Mouse (Mus musculus): Measurements from ENCODE around the gene Prom1. TPM values are rescaled to one million over a fixed set of nuclear protein-coding genes. Genes with fewer than 3 reads are reported as not detected.

Prom1 gene
- polyA plus RNA-seq, 1 experiment from 2014 or later, result 39.9 TPM

- no peaks in the 10 kb centered on the region for H3K9me3 ChIP-seq (ENCODE audit: control insufficient read depth, low read length)
- H3K9ac ChIP-seq (ENCODE audit: low read depth, low read length), result no peak overlapping the region
- H3K4me3 ChIP-seq (ENCODE audit: low read length), result no peak overlapping the region
- peak; percentile 83 for ATAC-seq
- 40% methylated on average over 2 of the region's 2 CpGs for WGBS
- H3K4me2 ChIP-seq (ENCODE audit: low read depth, low read length), result peak overlapping the region; percentile 3; the same call in 1 of the 2 replicates
- H3K36me3 ChIP-seq (ENCODE audit: control insufficient read depth, insufficient read depth, low read length), result no peaks in the 10 kb centered on the region
- 0 out of 2 replicates have a peak overlapping the region, but pooled peaks have one; percentile 18 for H3K27ac ChIP-seq (ENCODE audit: low read length)
- peaks cover 4% of the 10 kb centered on the region for H3K4me1 ChIP-seq (ENCODE audit: control insufficient read depth, insufficient read depth, low read length)
- no peaks in the 10 kb centered on the region for H3K27me3 ChIP-seq (replicated peaks; ENCODE audit: control insufficient read depth, insufficient read depth, low read length)
Measured at GRCm38 (mm10) chr5:43971156-43971555, 130.7 kb downstream of the Prom1 start.

- ATAC-seq, result peak; percentile 66
- no peaks in the 10 kb centered on the region for H3K27me3 ChIP-seq (replicated peaks; ENCODE audit: control insufficient read depth, insufficient read depth, low read length)
- no peaks in the 10 kb centered on the region for H3K9me3 ChIP-seq (ENCODE audit: control insufficient read depth, low read length)
- H3K27ac ChIP-seq (ENCODE audit: low read length), result peak overlapping the region; percentile 18; the same call in 1 of the 2 replicates
- H3K36me3 ChIP-seq (ENCODE audit: control insufficient read depth, insufficient read depth, low read length), result no peaks in the 10 kb centered on the region
- peaks cover 4% of the 10 kb centered on the region for H3K4me1 ChIP-seq (ENCODE audit: control insufficient read depth, insufficient read depth, low read length)
- no peak overlapping the region for H3K4me3 ChIP-seq (ENCODE audit: low read length)
- H3K9ac ChIP-seq (ENCODE audit: low read depth, low read length), result no peak overlapping the region
- peak overlapping the region; percentile 3; the same call in 1 of the 2 replicates for H3K4me2 ChIP-seq (ENCODE audit: low read depth, low read length)
- 52% methylated on average over 2 of the region's 2 CpGs for WGBS
Measured at GRCm38 (mm10) chr5:43970532-43970931, 131.3 kb downstream of the Prom1 start.

- H3K27ac ChIP-seq (ENCODE audit: low read length), result no peak overlapping the region
- H3K9ac ChIP-seq (ENCODE audit: low read depth, low read length), result no peak overlapping the region
- peak; percentile 19; the same call in 1 of the 2 replicates for ATAC-seq
- peaks cover 4% of the 10 kb centered on the region for H3K4me1 ChIP-seq (ENCODE audit: control insufficient read depth, insufficient read depth, low read length)
- 55% methylated on average over 2 of the region's 2 CpGs for WGBS
- no peaks in the 10 kb centered on the region for H3K27me3 ChIP-seq (replicated peaks; ENCODE audit: control insufficient read depth, insufficient read depth, low read length)
- H3K4me2 ChIP-seq (ENCODE audit: low read depth, low read length), result no peak overlapping the region
- no peaks in the 10 kb centered on the region for H3K36me3 ChIP-seq (ENCODE audit: control insufficient read depth, insufficient read depth, low read length)
- no peak overlapping the region for H3K4me3 ChIP-seq (ENCODE audit: low read length)
- no peaks in the 10 kb centered on the region for H3K9me3 ChIP-seq (ENCODE audit: control insufficient read depth, low read length)
Measured at GRCm38 (mm10) chr5:43968634-43969033, 133.2 kb downstream of the Prom1 start.

GRCm38 (mm10) chr5:43961056-43961455 is 140.8 kb downstream of the Prom1 start:
- 88% methylated on average over 3 of the region's 3 CpGs for WGBS
- Histone ChIP-seq H3K4me2 (ENCODE audit: low read depth, low read length) (no peak overlapping the region), H3K4me3 (ENCODE audit: low read length) (no peak overlapping the region), H3K27me3 (replicated peaks; ENCODE audit: control insufficient read depth, insufficient read depth, low read length) (no peaks in the 10 kb centered on the region), H3K9ac (ENCODE audit: low read depth, low read length) (no peak overlapping the region), H3K9me3 (ENCODE audit: control insufficient read depth, low read length) (no peaks in the 10 kb centered on the region), H3K36me3 (ENCODE audit: control insufficient read depth, insufficient read depth, low read length) (no peaks in the 10 kb centered on the region), H3K4me1 (ENCODE audit: control insufficient read depth, insufficient read depth, low read length) (no peaks in the 10 kb centered on the region), H3K27ac (ENCODE audit: low read length) (no peak overlapping the region)
- ATAC-seq, result no peak

- H3K27me3 ChIP-seq (replicated peaks; ENCODE audit: control insufficient read depth, insufficient read depth, low read length), result no peaks in the 10 kb centered on the region
- H3K27ac ChIP-seq (ENCODE audit: low read length), result no peak overlapping the region
- H3K4me2 ChIP-seq (ENCODE audit: low read depth, low read length), result no peak overlapping the region
- no peaks in the 10 kb centered on the region for H3K9me3 ChIP-seq (ENCODE audit: control insufficient read depth, low read length)
- ATAC-seq, result no peak
- H3K4me1 ChIP-seq (ENCODE audit: control insufficient read depth, insufficient read depth, low read length), result no peaks in the 10 kb centered on the region
- no peak overlapping the region for H3K4me3 ChIP-seq (ENCODE audit: low read length)
- no peak overlapping the region for H3K9ac ChIP-seq (ENCODE audit: low read depth, low read length)
- H3K36me3 ChIP-seq (ENCODE audit: control insufficient read depth, insufficient read depth, low read length), result no peaks in the 10 kb centered on the region
- 81% methylated on average over 3 of the region's 3 CpGs for WGBS
Measured at GRCm38 (mm10) chr5:43959884-43960440, 141.9 kb downstream of the Prom1 start.

GRCm38 (mm10) chr5:43953241-43953640 is 148.6 kb downstream of the Prom1 start:
- no peak overlapping the region for H3K4me2 ChIP-seq (ENCODE audit: low read depth, low read length)
- no peak overlapping the region for H3K9ac ChIP-seq (ENCODE audit: low read depth, low read length)
- ATAC-seq, result no peak
- no peak overlapping the region for H3K27ac ChIP-seq (ENCODE audit: low read length)
- 58% methylated on average over 1 of the region's 1 CpGs for WGBS
- peaks cover 3% of the 10 kb centered on the region; the same call in 1 of the 2 replicates for H3K4me1 ChIP-seq (ENCODE audit: control insufficient read depth, insufficient read depth, low read length)
- H3K9me3 ChIP-seq (ENCODE audit: control insufficient read depth, low read length), result no peaks in the 10 kb centered on the region
- no peaks in the 10 kb centered on the region for H3K36me3 ChIP-seq (ENCODE audit: control insufficient read depth, insufficient read depth, low read length)
- H3K27me3 ChIP-seq (replicated peaks; ENCODE audit: control insufficient read depth, insufficient read depth, low read length), result no peaks in the 10 kb centered on the region
- H3K4me3 ChIP-seq (ENCODE audit: low read length), result no peak overlapping the region

- H3K9me3 ChIP-seq (ENCODE audit: control insufficient read depth, low read length), result no peaks in the 10 kb centered on the region
- no peaks in the 10 kb centered on the region for H3K36me3 ChIP-seq (ENCODE audit: control insufficient read depth, insufficient read depth, low read length)
- ATAC-seq, result peak; percentile 32
- H3K4me1 ChIP-seq (ENCODE audit: control insufficient read depth, insufficient read depth, low read length), result peaks cover 11% of the 10 kb centered on the region; the same call in 1 of the 2 replicates
- no peaks in the 10 kb centered on the region for H3K27me3 ChIP-seq (replicated peaks; ENCODE audit: control insufficient read depth, insufficient read depth, low read length)
- H3K27ac ChIP-seq (ENCODE audit: low read length), result peak overlapping the region; percentile 87
- peak overlapping the region; percentile 48 for H3K4me2 ChIP-seq (ENCODE audit: low read depth, low read length)
- peak overlapping the region; percentile 50 for H3K9ac ChIP-seq (ENCODE audit: low read depth, low read length)
- peak overlapping the region; percentile 29 for H3K4me3 ChIP-seq (ENCODE audit: low read length)
- WGBS, result 2% methylated on average over 8 of the region's 8 CpGs
Measured at GRCm38 (mm10) chr5:43948748-43949275, 153.0 kb downstream of the Prom1 start.

GRCm38 (mm10) chr5:43948111-43948743 is 153.6 kb downstream of the Prom1 start:
- Histone ChIP-seq H3K9me3 (ENCODE audit: control insufficient read depth, low read length) (no peaks in the 10 kb centered on the region), H3K4me3 (ENCODE audit: low read length) (peak overlapping the region; percentile 29), H3K9ac (ENCODE audit: low read depth, low read length) (peak overlapping the region; percentile 50), H3K4me1 (ENCODE audit: control insufficient read depth, insufficient read depth, low read length) (peaks cover 11% of the 10 kb centered on the region; the same call in 1 of the 2 replicates), H3K27me3 (replicated peaks; ENCODE audit: control insufficient read depth, insufficient read depth, low read length) (no peaks in the 10 kb centered on the region), H3K27ac (ENCODE audit: low read length) (peak overlapping the region; percentile 87), H3K36me3 (ENCODE audit: control insufficient read depth, insufficient read depth, low read length) (no peaks in the 10 kb centered on the region), H3K4me2 (ENCODE audit: low read depth, low read length) (peak overlapping the region; percentile 48)
- ATAC-seq, result peak; percentile 98
- WGBS, result under 1% methylated on average over 27 of the region's 27 CpGs

- peak; percentile 24 for ATAC-seq
- WGBS, result 25% methylated on average over 9 of the region's 9 CpGs
- Histone ChIP-seq H3K27ac (ENCODE audit: low read length) (peak overlapping the region; percentile 87), H3K9ac (ENCODE audit: low read depth, low read length) (no peak overlapping the region), H3K4me2 (ENCODE audit: low read depth, low read length) (peak overlapping the region; percentile 48), H3K36me3 (ENCODE audit: control insufficient read depth, insufficient read depth, low read length) (no peaks in the 10 kb centered on the region), H3K9me3 (ENCODE audit: control insufficient read depth, low read length) (no peaks in the 10 kb centered on the region), H3K4me3 (ENCODE audit: low read length) (no peak overlapping the region), H3K27me3 (replicated peaks; ENCODE audit: control insufficient read depth, insufficient read depth, low read length) (no peaks in the 10 kb centered on the region), H3K4me1 (ENCODE audit: control insufficient read depth, insufficient read depth, low read length) (peaks cover 11% of the 10 kb centered on the region; the same call in 1 of the 2 replicates)
Measured at GRCm38 (mm10) chr5:43947330-43947977, 154.4 kb downstream of the Prom1 start.
